Mouse (Mus musculus) brain, embryonic 18.5 days (tissue): ENCODE results near the gene Paqr6.
A peak's percentile ranks its signal among the peaks of the same experiment; 100 is the strongest.

ENCODE experiments used
- DNase-seq: peaks from one replicate; pipeline ENCODE4 v3.0.0-alpha.2; 2012; ENCODE audit warnings: low read depth, low spot score

Paqr6 gene

GRCm38 (mm10) chr3:88364337-88364736 lies at the start of gene Paqr6:
TSS of gene Paqr6 (plus strand) at chr3:88364584.
- DNase-seq, result no peak

- peak; percentile 52 for DNase-seq
Observed at GRCm38 (mm10) chr3:88324951-88325405, 39.4 kb upstream of the Paqr6 start, which contains the start of gene Glmp. TSS of gene Glmp (plus strand) at chr3:88325023.

GRCm38 (mm10) chr3:88328956-88329355 lies 35.4 kb upstream of the Paqr6 start:
- no peak for DNase-seq

GRCm38 (mm10) chr3:88331282-88331681 lies 33.1 kb upstream of the Paqr6 start:
- DNase-seq, result no peak

- DNase-seq, result no peak
Observed at GRCm38 (mm10) chr3:88334029-88334658, 30.2 kb upstream of the Paqr6 start.

- DNase-seq, result no peak
Observed at GRCm38 (mm10) chr3:88334902-88335435, 29.4 kb upstream of the Paqr6 start.

GRCm38 (mm10) chr3:88335436-88336053 lies 28.8 kb upstream of the Paqr6 start:
- no peak for DNase-seq

- peak; percentile 87 for DNase-seq
Observed at GRCm38 (mm10) chr3:88336058-88337013, 28.0 kb upstream of the Paqr6 start, which contains the start of the genes Tmem79 and Smg5. TSS of gene Tmem79 (minus strand) at chr3:88336148. TSS of gene Smg5 (plus strand) at chr3:88336260.

GRCm38 (mm10) chr3:88337367-88338020 lies 26.9 kb upstream of the Paqr6 start:
- no peak for DNase-seq

GRCm38 (mm10) chr3:88338316-88338715 lies 26.1 kb upstream of the Paqr6 start:
- no peak for DNase-seq

GRCm38 (mm10) chr3:88339006-88339405 lies 25.4 kb upstream of the Paqr6 start:
- DNase-seq, result no peak

GRCm38 (mm10) chr3:88350732-88351131 lies 13.7 kb upstream of the Paqr6 start:
- DNase-seq, result no peak

GRCm38 (mm10) chr3:88352907-88353306 lies 11.5 kb upstream of the Paqr6 start:
- DNase-seq, result no peak

- DNase-seq, result no peak
Observed at GRCm38 (mm10) chr3:88354396-88355165, 9.8 kb upstream of the Paqr6 start.

GRCm38 (mm10) chr3:88359584-88359983 lies 4.8 kb upstream of the Paqr6 start:
- DNase-seq, result no peak

GRCm38 (mm10) chr3:88359989-88360388 lies 4.4 kb upstream of the Paqr6 start:
- DNase-seq, result no peak

GRCm38 (mm10) chr3:88361096-88361495 lies 3.3 kb upstream of the Paqr6 start:
- no peak for DNase-seq

- DNase-seq, result no peak
Observed at GRCm38 (mm10) chr3:88361612-88362313, 2.6 kb upstream of the Paqr6 start.

- no peak for DNase-seq
Observed at GRCm38 (mm10) chr3:88363700-88364099, 684 bp upstream of the Paqr6 start.
